32 mouse cellular contexts compared by ENCODE assay signal in genomic region chr7:45175398-45175797, GRCm38 (mm10). TPM values are rescaled to one million over a fixed set of nuclear protein-coding genes. Genes with fewer than 3 reads are reported as not detected.
A peak's percentile ranks its signal among the peaks of the same experiment; 100 is the strongest.
DNase-seq lines count a peak whose midpoint lies in the region; ATAC-seq and TF ChIP-seq lines count a peak whose summit lies in the region.
"Had no signal": no experiment of that assay in that cellular context is flagged by ENCODE, and none has a peak within 500 bp of the region (broad histone marks: within the 10 kb centered on the region; RNA-seq: fewer than 3 reads in every experiment).

No protein-coding gene starts in this region.

- H3K4me1 ChIP-seq in hindbrain, embryonic 11.5 days (replicated peaks; ENCODE audit: control insufficient read depth, insufficient read depth, low read length), result peaks cover 6% of the 10 kb centered on the region; the same call in 1 of the 2 replicates
- peaks cover 7% of the 10 kb centered on the region; the same call in 1 of the 2 replicates for H3K4me1 ChIP-seq in hindbrain, embryonic 16.5 days (ENCODE audit: control insufficient read depth, insufficient read depth, low read depth, low read length)
- peaks cover 16% of the 10 kb centered on the region for H3K4me1 ChIP-seq in midbrain, embryonic 12.5 days
- H3K4me1 ChIP-seq in midbrain, postnatal 0 days (ENCODE audit: insufficient read depth, low read length), result peaks cover 5% of the 10 kb centered on the region; the same call in 1 of the 2 replicates
- H3K4me1 ChIP-seq in ES-Bruce4 (ENCODE audit: control insufficient read depth, insufficient read depth, low read length), result peaks cover 2% of the 10 kb centered on the region
- peaks cover 17% of the 10 kb centered on the region for H3K4me1 ChIP-seq in limb, embryonic 10.5 days

- no peak for TF ChIP-seq POLR2A in ES-Bruce4 (IDR thresholded peaks at IDR 0.05; ENCODE audit: insufficient read depth, low read length)

- peak; percentile 46 for DNase-seq in hindbrain, embryonic 11.5 days (ENCODE audit: low spot score)
- DNase-seq in midbrain, postnatal 0 days (ENCODE audit: low spot score), result no peak
- DNase-seq in limb, embryonic 10.5 days (ENCODE audit: low spot score), result peak; percentile 51
- no peak for DNase-seq in retina, postnatal 1 day
- DNase-seq: adrenal gland, adult 2 months; cerebellum, adult 11-12 months; cerebellum, postnatal 10 days; forebrain, postnatal 0 days; gastrocnemius, postnatal 14 days; heart, adult 11 months; heart, postnatal 10 days; kidney, adult 11 months; kidney, postnatal 14 days; lung, adult 18-20 months; lung, postnatal 10 days had no signal

- ATAC-seq in hindbrain, embryonic 11.5 days (ENCODE audit: low FRiP score), result no peak
- ATAC-seq in hindbrain, embryonic 16.5 days, result no peak
- no peak for ATAC-seq in midbrain, embryonic 12.5 days (ENCODE audit: low FRiP score, low read depth)
- ATAC-seq in midbrain, postnatal 0 days (ENCODE audit: low FRiP score), result no peak
- ATAC-seq: liver, embryonic 12.5 days; midbrain, embryonic 16.5 days; Patski had no signal

- no peak for TF ChIP-seq EP300 in ES-Bruce4 (IDR thresholded peaks at IDR 0.05; ENCODE audit: insufficient read depth, low read depth, low read length)

- peaks cover 73% of the 10 kb centered on the region for H3K27me3 ChIP-seq in hindbrain, embryonic 11.5 days (ENCODE audit: control insufficient read depth, insufficient read depth, low read length)
- H3K27me3 ChIP-seq in hindbrain, embryonic 16.5 days (replicated peaks; ENCODE audit: control insufficient read depth, insufficient read depth, low read length), result peaks cover 71% of the 10 kb centered on the region
- H3K27me3 ChIP-seq in midbrain, embryonic 12.5 days, result peaks cover 96% of the 10 kb centered on the region
- peaks cover 64% of the 10 kb centered on the region for H3K27me3 ChIP-seq in midbrain, postnatal 0 days (ENCODE audit: insufficient read depth, low read length)
- H3K27me3 ChIP-seq in ES-Bruce4 (ENCODE audit: control insufficient read depth, insufficient read depth, low read length, poor library complexity, severe bottlenecking), result peaks cover 6% of the 10 kb centered on the region
- H3K27me3 ChIP-seq in limb, embryonic 10.5 days (ENCODE audit: low read depth, poor library complexity, severe bottlenecking), result peaks cover 98% of the 10 kb centered on the region

- 2% methylated on average over 13 of the region's 13 CpGs for WGBS in hindbrain, embryonic 11.5 days
- WGBS in hindbrain, embryonic 16.5 days, result 5% methylated on average over 13 of the region's 13 CpGs
- 2% methylated on average over 13 of the region's 13 CpGs for WGBS in midbrain, embryonic 12.5 days
- 3% methylated on average over 13 of the region's 13 CpGs for WGBS in midbrain, postnatal 0 days
- 3% methylated on average over 13 of the region's 13 CpGs for WGBS in limb, embryonic 10.5 days

- no peak overlapping the region for H3K4me3 ChIP-seq in hindbrain, embryonic 11.5 days (ENCODE audit: low read depth, low read length)
- no peak overlapping the region for H3K4me3 ChIP-seq in hindbrain, embryonic 16.5 days (ENCODE audit: low read length)
- H3K4me3 ChIP-seq in midbrain, embryonic 12.5 days, result no peak overlapping the region
- H3K4me3 ChIP-seq in midbrain, postnatal 0 days (ENCODE audit: low read depth, low read length), result no peak overlapping the region
- H3K4me3 ChIP-seq in ES-Bruce4 (ENCODE audit: low read depth, low read length), result no peak overlapping the region
- H3K4me3 ChIP-seq in limb, embryonic 10.5 days, result peak overlapping the region; percentile 40; the same call in 1 of the 2 replicates
- H3K4me3 ChIP-seq: liver, embryonic 12.5 days had no signal

- TF ChIP-seq CTCF in midbrain, postnatal 0 days (IDR thresholded peaks at IDR 0.05), result no peak
- TF ChIP-seq CTCF in ES-Bruce4 (IDR thresholded peaks at IDR 0.05; ENCODE audit: low read depth, low read length), result no peak

- peaks cover 3% of the 10 kb centered on the region; the same call in 1 of the 2 replicates for H3K9me3 ChIP-seq in hindbrain, embryonic 11.5 days (ENCODE audit: control insufficient read depth, low read length)
- H3K9me3 ChIP-seq in hindbrain, embryonic 16.5 days (ENCODE audit: control insufficient read depth, low read length), result no peaks in the 10 kb centered on the region
- peaks cover 1% of the 10 kb centered on the region; the same call in 1 of the 2 replicates for H3K9me3 ChIP-seq in midbrain, embryonic 12.5 days
- H3K9me3 ChIP-seq in midbrain, postnatal 0 days (ENCODE audit: low read length), result no peaks in the 10 kb centered on the region
- no peaks in the 10 kb centered on the region for H3K9me3 ChIP-seq in ES-Bruce4 (replicated peaks; ENCODE audit: control insufficient read depth, insufficient read depth, low read length, poor library complexity, severe bottlenecking)
- peaks cover 5% of the 10 kb centered on the region; the same call in 1 of the 2 replicates for H3K9me3 ChIP-seq in limb, embryonic 10.5 days (replicated peaks)
- H3K9me3 ChIP-seq: hindbrain, embryonic 15.5 days had no signal

- no peak overlapping the region for H3K27ac ChIP-seq in hindbrain, embryonic 11.5 days (ENCODE audit: low read depth, low read length)
- no peak overlapping the region for H3K27ac ChIP-seq in hindbrain, embryonic 16.5 days (ENCODE audit: low read depth, low read length)
- no peak overlapping the region for H3K27ac ChIP-seq in midbrain, embryonic 12.5 days (replicated peaks)
- no peak overlapping the region for H3K27ac ChIP-seq in midbrain, postnatal 0 days (ENCODE audit: low read depth, low read length)
- no peak overlapping the region for H3K27ac ChIP-seq in ES-Bruce4 (ENCODE audit: insufficient read depth, low read length)
- H3K27ac ChIP-seq in limb, embryonic 10.5 days, result no peak overlapping the region
- H3K27ac ChIP-seq: hindbrain, embryonic 15.5 days; limb, embryonic 13.5 days; liver, embryonic 12.5 days; stomach, postnatal 0 days had no signal

- H3K36me3 ChIP-seq in hindbrain, embryonic 11.5 days (ENCODE audit: control insufficient read depth, insufficient read depth, low read length), result no peaks in the 10 kb centered on the region
- H3K36me3 ChIP-seq in hindbrain, embryonic 16.5 days (ENCODE audit: control insufficient read depth, insufficient read depth, low read length), result no peaks in the 10 kb centered on the region
- no peaks in the 10 kb centered on the region for H3K36me3 ChIP-seq in midbrain, embryonic 12.5 days
- H3K36me3 ChIP-seq in midbrain, postnatal 0 days (ENCODE audit: insufficient read depth, low read length), result no peaks in the 10 kb centered on the region
- no peaks in the 10 kb centered on the region for H3K36me3 ChIP-seq in ES-Bruce4 (ENCODE audit: control insufficient read depth, insufficient read depth, low read length, poor library complexity, severe bottlenecking)
- H3K36me3 ChIP-seq in limb, embryonic 10.5 days, result no peaks in the 10 kb centered on the region
- H3K36me3 ChIP-seq: G1E; heart, embryonic 12.5 days; hindbrain, embryonic 15.5 days; limb, embryonic 13.5 days; liver, embryonic 12.5 days had no signal

- no peak overlapping the region for H3K4me2 ChIP-seq in hindbrain, embryonic 11.5 days (replicated peaks; ENCODE audit: low read depth, low read length)
- H3K4me2 ChIP-seq in hindbrain, embryonic 16.5 days (ENCODE audit: low read length), result no peak overlapping the region
- 0 out of 2 replicates have a peak overlapping the region, but pooled peaks have one; percentile 32 for H3K4me2 ChIP-seq in midbrain, embryonic 12.5 days (replicated peaks)
- no peak overlapping the region for H3K4me2 ChIP-seq in midbrain, postnatal 0 days (ENCODE audit: low read depth, low read length, poor library complexity, severe bottlenecking)

- H3K9ac ChIP-seq in hindbrain, embryonic 11.5 days (ENCODE audit: low read depth, low read length), result no peak overlapping the region
- H3K9ac ChIP-seq in hindbrain, embryonic 16.5 days (ENCODE audit: low read depth, low read length), result no peak overlapping the region
- H3K9ac ChIP-seq in midbrain, embryonic 12.5 days (replicated peaks), result no peak overlapping the region
- H3K9ac ChIP-seq in midbrain, postnatal 0 days (replicated peaks; ENCODE audit: low read length, poor library complexity, severe bottlenecking), result no peak overlapping the region
- H3K9ac ChIP-seq in ES-Bruce4 (ENCODE audit: low read depth, poor library complexity, severe bottlenecking), result 0 out of 2 replicates have a peak overlapping the region, but pooled peaks have one; percentile 6
- H3K9ac ChIP-seq: hindbrain, embryonic 15.5 days; liver, embryonic 12.5 days had no signal

RNA-seq across cellular contexts. Expression of gene Gfy, which starts 4.0 kb away (rescaled TPM):
- not detected in 2 replicates for polyA plus RNA-seq in hindbrain, embryonic 11.5 days (2014; fragmentation: Nextera tagmentation; extraction: Ambion mirVana)
- polyA plus RNA-seq in hindbrain, embryonic 16.5 days (2015; fragmentation: Nextera tagmentation; extraction: Ambion mirVana), result not detected in 2 replicates
- polyA plus RNA-seq in midbrain, embryonic 12.5 days (2016; fragmentation: Nextera tagmentation; extraction: Ambion mirVana), result not detected in 2 replicates
- total RNA-seq in midbrain, postnatal 0 days (2014; rRNA removed), result not detected in 2 replicates
- 0.11 and 0.51 TPM in 2 replicates for polyA plus RNA-seq in midbrain, postnatal 0 days (2015; fragmentation: Nextera tagmentation; extraction: Ambion mirVana)
- polyA plus RNA-seq in ES-Bruce4 (2011; ENCODE audit: insufficient read depth, insufficient read length, low read depth, missing spikeins), result 0.68 and 1.2 TPM in 2 replicates
- not detected in 2 replicates for polyA plus RNA-seq in limb, embryonic 10.5 days (2016; fragmentation: Nextera tagmentation; extraction: Ambion mirVana)
- total RNA-seq: adrenal gland, adult 2 months; forebrain, postnatal 0 days; heart, postnatal 10 days; neutrophil, adult 5-6 weeks had no signal
- polyA plus RNA-seq: adrenal gland, adult 2 months; forebrain, postnatal 0 days; G1E; heart, embryonic 12.5 days; hindbrain, embryonic 15.5 days; limb, embryonic 13.5 days; liver, embryonic 12.5 days; midbrain, embryonic 16.5 days; Patski; stomach, postnatal 0 days; urinary bladder, adult 2 months had no signal

RNA-seq across cellular contexts. Expression of gene Pth2, which starts 5.4 kb away (rescaled TPM):
- polyA plus RNA-seq in hindbrain, embryonic 11.5 days (2014; fragmentation: Nextera tagmentation; extraction: Ambion mirVana), result not detected in 2 replicates
- polyA plus RNA-seq in hindbrain, embryonic 16.5 days (2015; fragmentation: Nextera tagmentation; extraction: Ambion mirVana), result 0.75 and 1.4 TPM in 2 replicates
- 1.3 and 2.4 TPM in 2 replicates for polyA plus RNA-seq in midbrain, embryonic 12.5 days (2016; fragmentation: Nextera tagmentation; extraction: Ambion mirVana)
- not detected in 2 replicates for total RNA-seq in midbrain, postnatal 0 days (2014; rRNA removed)
- 0.93 and 1.3 TPM in 2 replicates for polyA plus RNA-seq in midbrain, postnatal 0 days (2015; fragmentation: Nextera tagmentation; extraction: Ambion mirVana)
- not detected in 2 replicates for polyA plus RNA-seq in ES-Bruce4 (2011; ENCODE audit: insufficient read depth, insufficient read length, low read depth, missing spikeins)
- not detected in 2 replicates for polyA plus RNA-seq in limb, embryonic 10.5 days (2016; fragmentation: Nextera tagmentation; extraction: Ambion mirVana)
- total RNA-seq: adrenal gland, adult 2 months; forebrain, postnatal 0 days; G1E; gastrocnemius, postnatal 14 days; heart, postnatal 10 days; layer of hippocampus, adult 18-20 months; layer of hippocampus, postnatal 14 days; left cerebral cortex, postnatal 10 days; neutrophil, adult 5-6 weeks had no signal
- polyA plus RNA-seq: adrenal gland, adult 2 months; cortical plate, adult 2 months; G1E; limb, embryonic 13.5 days; liver, embryonic 12.5 days; Patski; stomach, postnatal 0 days; urinary bladder, adult 2 months had no signal

RNA-seq across cellular contexts. Expression of gene Slc17a7, which starts 11.6 kb away (rescaled TPM):
- 0.51 and 1.1 TPM in 2 replicates for polyA plus RNA-seq in hindbrain, embryonic 11.5 days (2014; fragmentation: Nextera tagmentation; extraction: Ambion mirVana)
- 1.1 and 1.5 TPM in 2 replicates for polyA plus RNA-seq in hindbrain, embryonic 16.5 days (2015; fragmentation: Nextera tagmentation; extraction: Ambion mirVana)
- polyA plus RNA-seq in midbrain, embryonic 12.5 days (2016; fragmentation: Nextera tagmentation; extraction: Ambion mirVana), result 0.61 and 1.0 TPM in 2 replicates
- 1.9 and 2.5 TPM in 2 replicates for total RNA-seq in midbrain, postnatal 0 days (2014; rRNA removed)
- polyA plus RNA-seq in midbrain, postnatal 0 days (2015; fragmentation: Nextera tagmentation; extraction: Ambion mirVana), result 0.95 and 0.96 TPM in 2 replicates
- 0.94 and 1.6 TPM in 2 replicates for polyA plus RNA-seq in ES-Bruce4 (2011; ENCODE audit: insufficient read depth, insufficient read length, low read depth, missing spikeins)
- polyA plus RNA-seq in limb, embryonic 10.5 days (2016; fragmentation: Nextera tagmentation; extraction: Ambion mirVana), result 0.06 TPM in 1 of 2 replicates, not detected in the other
- total RNA-seq: neutrophil, adult 5-6 weeks had no signal
- polyA plus RNA-seq: liver, embryonic 12.5 days; stomach, postnatal 0 days had no signal

RNA-seq across cellular contexts. Expression of gene Aldh16a1, which starts 21.0 kb away (rescaled TPM):
- polyA plus RNA-seq in hindbrain, embryonic 11.5 days (2014; fragmentation: Nextera tagmentation; extraction: Ambion mirVana), result 20.8 and 28.6 TPM in 2 replicates
- polyA plus RNA-seq in hindbrain, embryonic 16.5 days (2015; fragmentation: Nextera tagmentation; extraction: Ambion mirVana), result 18.8 and 22.9 TPM in 2 replicates
- polyA plus RNA-seq in midbrain, embryonic 12.5 days (2016; fragmentation: Nextera tagmentation; extraction: Ambion mirVana), result 38.0 and 39.4 TPM in 2 replicates
- 18.9 and 22.0 TPM in 2 replicates for total RNA-seq in midbrain, postnatal 0 days (2014; rRNA removed)
- 12.9 and 15.2 TPM in 2 replicates for polyA plus RNA-seq in midbrain, postnatal 0 days (2015; fragmentation: Nextera tagmentation; extraction: Ambion mirVana)
- 36.9 and 44.2 TPM in 2 replicates for polyA plus RNA-seq in ES-Bruce4 (2011; ENCODE audit: insufficient read depth, insufficient read length, low read depth, missing spikeins)
- 54.2 and 63.7 TPM in 2 replicates for polyA plus RNA-seq in limb, embryonic 10.5 days (2016; fragmentation: Nextera tagmentation; extraction: Ambion mirVana)

RNA-seq across cellular contexts. Expression of gene Pih1d1, which starts 21.3 kb away (rescaled TPM):
- polyA plus RNA-seq in hindbrain, embryonic 11.5 days (2014; fragmentation: Nextera tagmentation; extraction: Ambion mirVana), result 105 TPM in 2 replicates
- polyA plus RNA-seq in hindbrain, embryonic 16.5 days (2015; fragmentation: Nextera tagmentation; extraction: Ambion mirVana), result 94.5 and 97.6 TPM in 2 replicates
- polyA plus RNA-seq in midbrain, embryonic 12.5 days (2016; fragmentation: Nextera tagmentation; extraction: Ambion mirVana), result 92.3 and 103 TPM in 2 replicates
- 104 and 124 TPM in 2 replicates for total RNA-seq in midbrain, postnatal 0 days (2014; rRNA removed)
- 77.1 and 81.6 TPM in 2 replicates for polyA plus RNA-seq in midbrain, postnatal 0 days (2015; fragmentation: Nextera tagmentation; extraction: Ambion mirVana)
- 38.5 and 43.6 TPM in 2 replicates for polyA plus RNA-seq in ES-Bruce4 (2011; ENCODE audit: insufficient read depth, insufficient read length, low read depth, missing spikeins)
- polyA plus RNA-seq in limb, embryonic 10.5 days (2016; fragmentation: Nextera tagmentation; extraction: Ambion mirVana), result 105 and 109 TPM in 2 replicates

Comparison
In these comparisons a context has a peak if more than half of its experiments do, and no peak if none do; other contexts are left out.
1. DNase-seq: peak in hindbrain, embryonic 11.5 days (single experiment) and limb, embryonic 10.5 days (single experiment); none in midbrain, postnatal 0 days (single experiment) and retina, postnatal 1 day (single experiment).